Mouse (Mus musculus): ENCODE results near the gene Phactr2. TPM values are rescaled to one million over a fixed set of nuclear protein-coding genes. Genes with fewer than 3 reads are reported as not detected.

Phactr2 gene
- polyA plus RNA-seq, 1 experiment from 2014 or later, result 8.1 TPM

- H3K27me3 ChIP-seq (replicated peaks; ENCODE audit: control insufficient read depth, insufficient read depth, low read length), result no peaks in the 10 kb centered on the region
- H3K4me1 ChIP-seq (replicated peaks; ENCODE audit: control insufficient read depth, insufficient read depth, low read length), result no peaks in the 10 kb centered on the region
- no peak overlapping the region for H3K4me3 ChIP-seq (replicated peaks; ENCODE audit: low read length)
- no peaks in the 10 kb centered on the region for H3K9me3 ChIP-seq (ENCODE audit: control insufficient read depth, low read length)
- no peak overlapping the region for H3K27ac ChIP-seq (ENCODE audit: low read length)
- H3K4me2 ChIP-seq (ENCODE audit: low read length), result no peak overlapping the region
- ATAC-seq, result no peak
- 86% methylated on average over 13 of the region's 13 CpGs for WGBS
- H3K9ac ChIP-seq (replicated peaks; ENCODE audit: low read depth, low read length), result no peak overlapping the region
- H3K36me3 ChIP-seq (ENCODE audit: control insufficient read depth, insufficient read depth), result no peaks in the 10 kb centered on the region
These were observed 20.8 kb downstream of the Phactr2 start for GRCm38 (mm10) chr10:13453200-13453990.

DNA sequence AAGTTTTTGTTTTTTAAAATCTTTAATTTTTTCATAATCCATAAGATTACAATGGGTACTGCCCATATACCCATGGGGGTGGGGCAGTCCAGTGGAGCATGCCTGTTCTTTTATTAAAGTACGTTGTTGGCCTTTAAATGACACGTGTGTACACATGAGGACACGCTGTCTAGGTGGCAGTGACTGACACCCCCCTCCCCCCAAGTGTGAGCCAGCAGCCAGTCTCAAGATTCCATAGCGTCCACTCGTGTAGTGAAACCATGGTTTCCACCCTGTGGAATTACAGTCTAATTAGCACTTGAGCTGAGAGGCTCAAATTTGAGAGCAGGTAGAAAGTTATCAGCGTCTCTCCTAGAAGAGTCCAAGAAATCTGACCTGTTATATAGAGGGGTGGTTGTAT, 22.6 kb downstream of the Phactr2 start:
- Histone ChIP-seq H3K4me2 (ENCODE audit: low read length) (no peak overlapping the region), H3K27me3 (replicated peaks; ENCODE audit: control insufficient read depth, insufficient read depth, low read length) (no peaks in the 10 kb centered on the region), H3K4me1 (replicated peaks; ENCODE audit: control insufficient read depth, insufficient read depth, low read length) (no peaks in the 10 kb centered on the region), H3K27ac (ENCODE audit: low read length) (no peak overlapping the region), H3K9me3 (ENCODE audit: control insufficient read depth, low read length) (no peaks in the 10 kb centered on the region), H3K36me3 (ENCODE audit: control insufficient read depth, insufficient read depth) (no peaks in the 10 kb centered on the region), H3K9ac (replicated peaks; ENCODE audit: low read depth, low read length) (no peak overlapping the region), H3K4me3 (replicated peaks; ENCODE audit: low read length) (no peak overlapping the region)
- no peak for ATAC-seq
- WGBS, result 76% methylated on average over 6 of the region's 6 CpGs

DNA sequence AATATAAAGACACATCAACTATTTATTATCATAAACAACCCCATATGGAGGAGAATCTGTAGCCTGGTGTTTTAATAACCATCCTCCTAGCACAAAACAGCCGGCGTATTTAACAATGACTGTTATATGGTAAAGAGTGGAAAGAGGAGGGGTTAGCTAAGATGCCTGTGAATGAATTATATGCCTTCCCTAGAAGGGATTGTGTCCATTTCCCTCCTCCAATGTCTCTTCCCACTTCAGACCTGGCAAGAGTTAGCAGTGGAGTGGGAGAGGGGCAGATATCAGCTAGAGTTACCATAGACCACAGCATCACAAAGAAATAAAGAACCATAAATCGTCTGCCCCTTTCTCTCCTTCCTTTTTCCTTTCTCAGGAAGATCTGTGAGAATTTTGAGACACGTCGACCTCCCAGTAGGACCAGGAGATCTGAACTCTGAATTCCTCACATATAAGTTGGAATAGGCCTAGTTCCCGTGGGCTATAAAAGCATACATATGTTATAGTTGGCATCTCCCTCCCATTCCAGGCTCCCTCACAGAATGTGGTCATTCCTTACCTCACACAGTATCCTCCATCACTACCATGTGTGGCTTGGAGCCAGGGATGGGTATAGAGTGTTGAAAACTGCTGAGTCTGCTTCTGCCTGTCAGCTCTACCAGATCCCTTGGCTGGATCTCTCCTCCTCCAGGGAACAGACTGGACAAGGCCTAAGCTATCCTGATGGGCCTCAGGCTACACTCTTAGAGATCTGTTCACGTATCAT, 25.7 kb downstream of the Phactr2 start:
- 77% methylated on average over 7 of the region's 7 CpGs for WGBS
- H3K9me3 ChIP-seq (ENCODE audit: control insufficient read depth, low read length), result no peaks in the 10 kb centered on the region
- no peak overlapping the region for H3K4me3 ChIP-seq (replicated peaks; ENCODE audit: low read length)
- H3K27ac ChIP-seq (ENCODE audit: low read length), result no peak overlapping the region
- no peak for ATAC-seq
- no peaks in the 10 kb centered on the region for H3K4me1 ChIP-seq (replicated peaks; ENCODE audit: control insufficient read depth, insufficient read depth, low read length)
- H3K36me3 ChIP-seq (ENCODE audit: control insufficient read depth, insufficient read depth), result no peaks in the 10 kb centered on the region
- H3K27me3 ChIP-seq (replicated peaks; ENCODE audit: control insufficient read depth, insufficient read depth, low read length), result no peaks in the 10 kb centered on the region
- no peak overlapping the region for H3K4me2 ChIP-seq (ENCODE audit: low read length)
- H3K9ac ChIP-seq (replicated peaks; ENCODE audit: low read depth, low read length), result no peak overlapping the region

GRCm38 (mm10) chr10:13446791-13447249, 27.4 kb downstream of the Phactr2 start:
- H3K4me2 ChIP-seq (ENCODE audit: low read length), result no peak overlapping the region
- no peaks in the 10 kb centered on the region for H3K9me3 ChIP-seq (ENCODE audit: control insufficient read depth, low read length)
- H3K4me1 ChIP-seq (replicated peaks; ENCODE audit: control insufficient read depth, insufficient read depth, low read length), result no peaks in the 10 kb centered on the region
- H3K9ac ChIP-seq (replicated peaks; ENCODE audit: low read depth, low read length), result no peak overlapping the region
- no peak overlapping the region for H3K4me3 ChIP-seq (replicated peaks; ENCODE audit: low read length)
- peak; percentile 63 for ATAC-seq
- no peak overlapping the region for H3K27ac ChIP-seq (ENCODE audit: low read length)
- no peaks in the 10 kb centered on the region for H3K36me3 ChIP-seq (ENCODE audit: control insufficient read depth, insufficient read depth)
- H3K27me3 ChIP-seq (replicated peaks; ENCODE audit: control insufficient read depth, insufficient read depth, low read length), result no peaks in the 10 kb centered on the region
- 41% methylated on average over 3 of the region's 3 CpGs for WGBS

DNA sequence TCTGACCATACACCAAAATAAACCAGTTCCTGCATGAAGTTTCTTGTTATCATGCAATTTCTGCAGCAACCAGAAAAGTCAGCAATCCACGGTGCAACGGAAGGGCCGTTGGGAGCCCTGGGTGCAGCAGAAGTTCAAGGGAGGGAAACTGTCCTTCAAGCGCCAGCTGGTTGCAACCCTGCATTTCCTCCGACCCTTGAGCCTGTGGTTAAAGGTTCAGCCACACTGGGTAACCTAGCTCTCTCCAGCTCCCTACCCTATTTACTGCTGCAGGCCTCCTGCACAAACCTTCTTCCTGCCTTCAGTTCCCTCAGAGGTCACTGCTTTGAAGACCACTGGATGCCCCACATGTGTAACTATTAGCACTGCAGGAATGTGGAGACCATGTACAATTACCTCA, 30.0 kb downstream of the Phactr2 start:
- ATAC-seq, result no peak
- H3K4me3 ChIP-seq (replicated peaks; ENCODE audit: low read length), result no peak overlapping the region
- H3K27ac ChIP-seq (ENCODE audit: low read length), result no peak overlapping the region
- H3K4me1 ChIP-seq (replicated peaks; ENCODE audit: control insufficient read depth, insufficient read depth, low read length), result no peaks in the 10 kb centered on the region
- H3K9me3 ChIP-seq (ENCODE audit: control insufficient read depth, low read length), result no peaks in the 10 kb centered on the region
- no peaks in the 10 kb centered on the region for H3K36me3 ChIP-seq (ENCODE audit: control insufficient read depth, insufficient read depth)
- no peak overlapping the region for H3K9ac ChIP-seq (replicated peaks; ENCODE audit: low read depth, low read length)
- WGBS, result 89% methylated on average over 5 of the region's 5 CpGs
- H3K27me3 ChIP-seq (replicated peaks; ENCODE audit: control insufficient read depth, insufficient read depth, low read length), result no peaks in the 10 kb centered on the region
- H3K4me2 ChIP-seq (ENCODE audit: low read length), result no peak overlapping the region

DNA sequence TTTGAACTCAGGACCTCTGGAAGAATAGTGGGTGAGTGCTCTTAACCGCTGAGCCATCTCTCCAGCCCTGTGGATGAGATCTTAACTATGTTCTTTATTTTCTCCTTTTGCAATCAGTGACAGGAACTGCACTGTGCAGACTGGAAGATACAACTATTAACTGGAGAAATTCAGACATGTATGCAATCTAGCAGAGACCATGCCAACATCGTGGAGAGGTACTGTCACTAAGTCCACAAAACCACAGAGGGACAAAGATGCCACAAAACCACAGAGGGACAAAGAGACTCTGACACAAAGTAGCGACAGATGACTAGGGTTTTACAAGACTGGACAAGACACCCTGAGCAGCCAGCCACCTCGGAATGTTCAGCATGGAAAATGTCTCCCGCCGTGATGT, 30.6 kb downstream of the Phactr2 start:
- 86% methylated on average over 6 of the region's 6 CpGs for WGBS
- no peak for ATAC-seq
- no peaks in the 10 kb centered on the region for H3K9me3 ChIP-seq (ENCODE audit: control insufficient read depth, low read length)
- H3K36me3 ChIP-seq (ENCODE audit: control insufficient read depth, insufficient read depth), result no peaks in the 10 kb centered on the region
- H3K4me3 ChIP-seq (replicated peaks; ENCODE audit: low read length), result no peak overlapping the region
- H3K9ac ChIP-seq (replicated peaks; ENCODE audit: low read depth, low read length), result no peak overlapping the region
- H3K4me1 ChIP-seq (replicated peaks; ENCODE audit: control insufficient read depth, insufficient read depth, low read length), result no peaks in the 10 kb centered on the region
- H3K27me3 ChIP-seq (replicated peaks; ENCODE audit: control insufficient read depth, insufficient read depth, low read length), result no peaks in the 10 kb centered on the region
- H3K27ac ChIP-seq (ENCODE audit: low read length), result no peak overlapping the region
- H3K4me2 ChIP-seq (ENCODE audit: low read length), result no peak overlapping the region

GRCm38 (mm10) chr10:13440292-13440691, 33.9 kb downstream of the Phactr2 start:
- no peak for ATAC-seq
- 87% methylated on average over 4 of the region's 4 CpGs for WGBS
- Histone ChIP-seq H3K27me3 (replicated peaks; ENCODE audit: control insufficient read depth, insufficient read depth, low read length) (no peaks in the 10 kb centered on the region), H3K4me3 (replicated peaks; ENCODE audit: low read length) (no peak overlapping the region), H3K4me2 (ENCODE audit: low read length) (no peak overlapping the region), H3K36me3 (ENCODE audit: control insufficient read depth, insufficient read depth) (no peaks in the 10 kb centered on the region), H3K9me3 (ENCODE audit: control insufficient read depth, low read length) (no peaks in the 10 kb centered on the region), H3K4me1 (replicated peaks; ENCODE audit: control insufficient read depth, insufficient read depth, low read length) (no peaks in the 10 kb centered on the region), H3K27ac (ENCODE audit: low read length) (no peak overlapping the region), H3K9ac (replicated peaks; ENCODE audit: low read depth, low read length) (no peak overlapping the region)

DNA sequence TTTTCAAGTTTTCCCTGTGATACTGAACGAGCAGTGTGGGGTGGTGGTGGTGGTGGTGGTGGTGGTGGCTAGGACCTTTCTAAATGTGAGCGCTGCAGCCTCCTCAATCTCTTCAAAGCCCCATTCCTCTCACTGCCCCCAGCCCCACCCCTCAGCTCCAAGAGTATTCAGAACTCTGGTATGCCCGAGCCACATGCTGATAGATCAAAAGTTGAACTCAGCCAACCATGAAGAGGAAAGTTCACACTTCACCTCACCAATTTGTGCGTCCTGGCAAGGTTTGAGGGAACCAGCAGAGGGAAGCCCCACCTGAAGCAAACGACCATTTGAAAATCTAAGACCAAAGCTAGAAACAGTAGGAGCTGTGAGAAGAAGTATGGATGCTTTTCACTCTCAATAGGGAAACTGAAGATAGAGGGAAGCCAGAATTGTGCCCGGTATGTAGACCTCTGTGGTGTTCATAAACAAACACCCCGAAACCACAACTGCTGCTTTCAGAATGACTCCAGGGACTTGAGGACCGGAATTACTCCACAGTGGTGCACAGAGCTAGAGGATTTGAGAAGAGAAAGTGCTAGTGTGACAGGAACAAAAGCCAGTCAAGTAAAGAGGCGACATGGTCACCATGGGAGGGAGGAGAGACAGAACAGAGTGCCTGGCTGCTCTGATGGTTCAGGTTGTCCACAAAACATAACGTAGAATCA, 35.9 kb downstream of the Phactr2 start:
- WGBS, result 58% methylated on average over 10 of the region's 10 CpGs
- Histone ChIP-seq H3K27ac (ENCODE audit: low read length) (no peak overlapping the region), H3K4me2 (ENCODE audit: low read length) (no peak overlapping the region), H3K4me1 (replicated peaks; ENCODE audit: control insufficient read depth, insufficient read depth, low read length) (no peaks in the 10 kb centered on the region), H3K9ac (replicated peaks; ENCODE audit: low read depth, low read length) (no peak overlapping the region), H3K4me3 (replicated peaks; ENCODE audit: low read length) (no peak overlapping the region), H3K27me3 (replicated peaks; ENCODE audit: control insufficient read depth, insufficient read depth, low read length) (no peaks in the 10 kb centered on the region), H3K9me3 (ENCODE audit: control insufficient read depth, low read length) (no peaks in the 10 kb centered on the region), H3K36me3 (ENCODE audit: control insufficient read depth, insufficient read depth) (no peaks in the 10 kb centered on the region)
- no peak for ATAC-seq

GRCm38 (mm10) chr10:13437011-13437410, 37.2 kb downstream of the Phactr2 start:
- Histone ChIP-seq H3K4me2 (ENCODE audit: low read length) (no peak overlapping the region), H3K9me3 (ENCODE audit: control insufficient read depth, low read length) (no peaks in the 10 kb centered on the region), H3K4me1 (replicated peaks; ENCODE audit: control insufficient read depth, insufficient read depth, low read length) (no peaks in the 10 kb centered on the region), H3K27ac (ENCODE audit: low read length) (no peak overlapping the region), H3K9ac (replicated peaks; ENCODE audit: low read depth, low read length) (no peak overlapping the region), H3K36me3 (ENCODE audit: control insufficient read depth, insufficient read depth) (no peaks in the 10 kb centered on the region), H3K4me3 (replicated peaks; ENCODE audit: low read length) (no peak overlapping the region), H3K27me3 (replicated peaks; ENCODE audit: control insufficient read depth, insufficient read depth, low read length) (no peaks in the 10 kb centered on the region)
- 91% methylated on average over 9 of the region's 9 CpGs for WGBS
- ATAC-seq, result no peak
